Mouse (Mus musculus) CH12.LX (cell line): Measurements from ENCODE around the gene Akap4. TPM values are rescaled to one million over a fixed set of nuclear protein-coding genes. Genes with fewer than 3 reads are reported as not detected.

Source experiments
- DNase-seq: peaks from one replicate; pipeline ENCODE4 v3.0.0-alpha.2; 2013; ENCODE audit errors: extremely low read depth
- H3K27ac ChIP-seq: 2 replicates; pipeline ENCODE4 v1.5.1; 2012; ENCODE audit warnings: low read depth, mild to moderate bottlenecking, control low read depth, moderate library complexity; ENCODE audit not compliant: insufficient read depth
- H3K27me3 ChIP-seq: replicated peaks from 2 replicates; pipeline ENCODE3; 2012; ENCODE audit warnings: inconsistent platforms
- H3K36me3 ChIP-seq, 2 experiments: replicated peaks in 1 of 2; 2 replicates each; pipeline versions ENCODE3 to v1.6.1; 2012; ENCODE audit warnings: inconsistent platforms in 1 of 2, low read length in 1 of 2, mild to moderate bottlenecking in 1 of 2, mixed read lengths in 1 of 2, moderate library complexity in 1 of 2; ENCODE audit not compliant: control insufficient read depth in 1 of 2, insufficient read depth in 1 of 2
- H3K4me1 ChIP-seq, 2 experiments: 2 replicates each; pipeline ENCODE4 v1.6.1; 2012; ENCODE audit warnings: inconsistent platforms in 1 of 2, moderate library complexity in 1 of 2; ENCODE audit not compliant: insufficient read depth in 2 of 2, control insufficient read depth in 1 of 2
- H3K4me2 ChIP-seq: 2 replicates; pipeline ENCODE4 v1.6.1; 2012; ENCODE audit warnings: low read depth, mild to moderate bottlenecking, control low read depth; ENCODE audit not compliant: poor library complexity, insufficient read depth, severe bottlenecking
- H3K4me3 ChIP-seq, 3 experiments: fragments of 150-350 bp in 1 of 3; sonication (generic) in 1 of 3; replicated peaks in 1 of 3; 2 replicates each; pipeline versions ENCODE3 to v1.5.1; 2011 to 2012; ENCODE audit warnings: low read depth in 2 of 3, low read length in 2 of 3, mild to moderate bottlenecking in 2 of 3, moderate library complexity in 2 of 3, control low read depth in 1 of 3, improper control_type of control experiment in 1 of 3, inconsistent platforms in 1 of 3, mixed read lengths in 1 of 3; ENCODE audit not compliant: poor library complexity in 1 of 3
- H3K79me2 ChIP-seq: replicated peaks from 2 replicates; pipeline ENCODE4 v1.6.1; 2012; ENCODE audit warnings: mild to moderate bottlenecking, moderate library complexity; ENCODE audit not compliant: control insufficient read depth, poor library complexity, insufficient read depth, severe bottlenecking; ENCODE audit errors: extremely low read depth
- H3K9ac ChIP-seq: 2 replicates; pipeline ENCODE4 v1.6.1; 2012; ENCODE audit warnings: low read depth, mild to moderate bottlenecking, control low read depth, moderate library complexity; ENCODE audit not compliant: insufficient read depth
- H3K9me3 ChIP-seq: replicated peaks from 2 replicates; pipeline ENCODE3; 2012; ENCODE audit warnings: low read length, inconsistent platforms, mixed read lengths
- CHD1 ChIP-seq: IDR thresholded peaks from 2 replicates; pipeline ENCODE4 v1.6.1; 2012; ENCODE audit warnings: low read depth, low read length, improper control_type of control experiment, inconsistent platforms
- CHD2 ChIP-seq: IDR thresholded peaks from 2 replicates; pipeline ENCODE4 v1.6.1; 2011; ENCODE audit warnings: low read length, improper control_type of control experiment
- CTCF ChIP-seq, 2 experiments: IDR thresholded peaks in 1 of 2; conservative IDR thresholded peaks in 1 of 2; 2 replicates each; pipeline ENCODE4 v1.5.1; 2011 to 2012; ENCODE audit warnings: low read depth in 2 of 2, low read length in 2 of 2, improper control_type of control experiment in 1 of 2, inconsistent platforms in 1 of 2, mild to moderate bottlenecking in 1 of 2, moderate library complexity in 1 of 2
- ELF1 ChIP-seq: IDR thresholded peaks from 2 replicates; pipeline ENCODE4 v1.6.1; 2014; ENCODE audit warnings: low read depth, mild to moderate bottlenecking, inconsistent platforms, low read length, improper control_type of control experiment
- ETS1 ChIP-seq: conservative IDR thresholded peaks from 2 replicates; pipeline ENCODE4 v1.6.1; 2012; ENCODE audit warnings: low read depth, mild to moderate bottlenecking, inconsistent platforms, low read length, improper control_type of control experiment, moderate library complexity
- GABPA ChIP-seq: IDR thresholded peaks from 2 replicates; pipeline ENCODE4 v1.6.1; 2012; ENCODE audit warnings: low read depth, low read length, improper control_type of control experiment, inconsistent platforms; ENCODE audit not compliant: insufficient replicate concordance
- IRF4 ChIP-seq: IDR thresholded peaks from 2 replicates; pipeline ENCODE4 v1.6.1; 2014; ENCODE audit warnings: low read depth, mild to moderate bottlenecking, inconsistent platforms, low read length, improper control_type of control experiment
- JUND ChIP-seq: conservative IDR thresholded peaks from 2 replicates; pipeline ENCODE4 v1.6.1; 2011; ENCODE audit warnings: low read depth, low read length, improper control_type of control experiment
- KAT2A ChIP-seq: IDR thresholded peaks from 2 replicates; pipeline ENCODE4 v1.6.1; 2012; ENCODE audit warnings: low read length, improper control_type of control experiment, inconsistent platforms; ENCODE audit not compliant: insufficient replicate concordance
- MAX ChIP-seq: IDR thresholded peaks from 2 replicates; pipeline ENCODE4 v1.6.1; 2011; ENCODE audit warnings: low read length, improper control_type of control experiment
- MAZ ChIP-seq: IDR thresholded peaks from 2 replicates; pipeline ENCODE4 v1.6.1; 2012; ENCODE audit warnings: low read depth, mild to moderate bottlenecking, inconsistent platforms, low read length, improper control_type of control experiment, moderate library complexity
- MEF2A ChIP-seq: IDR thresholded peaks from 2 replicates; pipeline ENCODE4 v1.6.1; 2014; ENCODE audit warnings: low read depth, mild to moderate bottlenecking, inconsistent platforms, low read length, improper control_type of control experiment, borderline replicate concordance
- MXI1 ChIP-seq: IDR thresholded peaks from 2 replicates; pipeline ENCODE4 v1.6.1; 2011; ENCODE audit warnings: mild to moderate bottlenecking, low read depth, low read length, improper control_type of control experiment
- POLR2AphosphoS2 ChIP-seq: IDR thresholded peaks from 2 replicates; pipeline ENCODE4 v1.6.1; 2011; ENCODE audit warnings: low read depth, low read length, improper control_type of control experiment
- RCOR1 ChIP-seq: conservative IDR thresholded peaks from 2 replicates; pipeline ENCODE4 v1.6.1; 2012; ENCODE audit warnings: low read depth, mild to moderate bottlenecking, inconsistent platforms, low read length, improper control_type of control experiment
- SMC3 ChIP-seq: IDR thresholded peaks from 2 replicates; pipeline ENCODE4 v1.6.1; 2011; ENCODE audit warnings: low read depth, low read length, improper control_type of control experiment
- TBP ChIP-seq: conservative IDR thresholded peaks from 2 replicates; pipeline ENCODE4 v1.6.1; 2011; ENCODE audit warnings: low read depth, low read length, improper control_type of control experiment
- TCF12 ChIP-seq: IDR thresholded peaks from 2 replicates; pipeline ENCODE4 v1.6.1; 2014; ENCODE audit warnings: low read depth, mild to moderate bottlenecking, inconsistent platforms, low read length, improper control_type of control experiment
- UBTF ChIP-seq: IDR thresholded peaks from 2 replicates; pipeline ENCODE4 v1.6.1; 2012; ENCODE audit warnings: low read depth, mild to moderate bottlenecking, inconsistent platforms, low read length, improper control_type of control experiment, moderate library complexity
- USF1 ChIP-seq: IDR thresholded peaks from 2 replicates; pipeline ENCODE4 v1.6.1; 2014; ENCODE audit warnings: low read depth, mild to moderate bottlenecking, inconsistent platforms, low read length, improper control_type of control experiment
- USF2 ChIP-seq: conservative IDR thresholded peaks from 2 replicates; pipeline ENCODE4 v1.6.1; 2011; ENCODE audit warnings: low read depth, low read length, improper control_type of control experiment
- ZC3H11A ChIP-seq: IDR thresholded peaks from 2 replicates; pipeline ENCODE4 v1.6.1; 2012; ENCODE audit warnings: low read depth, mild to moderate bottlenecking, inconsistent platforms, low read length, improper control_type of control experiment
- ZNF384 ChIP-seq: IDR thresholded peaks from 2 replicates; pipeline ENCODE4 v1.6.1; 2012; ENCODE audit warnings: low read depth, low read length, improper control_type of control experiment, inconsistent platforms
- dilution Hi-C: fragments of 300-500 bp; cut with MboI; formaldehyde crosslinking; loops from 2 replicates; pipeline ENCODE4 v1.14.3; 2020; ENCODE audit warnings: low sequenced_read_pairs; ENCODE audit not compliant: extremely low pct_unique_long_range_greater_than_20kb, extremely low pct_ligation_motif_present
- in situ Hi-C: fragments of 300-500 bp; cut with MboI; formaldehyde crosslinking; loops from 3 replicates; pipeline ENCODE4 v1.14.3; 2019; ENCODE audit warnings: low sequenced_read_pairs, low pct_ligation_motif_present, low pct_unique_long_range_greater_than_20kb, mixed read lengths
- polyA plus RNA-seq: library from polyadenylated mRNA; unstranded; fragments of >175 nt; gene quantifications from 2 replicates; pipeline ENCODE4 v1.2.1, GENCODE M21; 2012; ENCODE audit warnings: low read depth; ENCODE audit not compliant: insufficient read length
- total RNA-seq, 2 experiments: library from RNA; depleted of rRNA; stranded (reverse); fragments of 300-350 nt in 1 of 2; fragments of >200 nt in 1 of 2; gene quantifications; 2 replicates each; pipeline ENCODE4 v1.2.3; 2012 to 2014

Gene Akap4
- total RNA-seq (2012; rRNA removed) (not detected in 2 replicates), total RNA-seq (2014; rRNA removed) (not detected in 2 replicates), polyA plus RNA-seq (not detected in 2 replicates)

- Histone ChIP-seq H3K27ac (no peak within 1 kb of the TSS), H3K27me3 (no peaks in the 10 kb centered on the region), H3K9ac (no peak within 1 kb of the TSS), H3K4me1 (no peaks in the 10 kb centered on the region), H3K4me3 (no peak within 1 kb of the TSS), H3K79me2 (no peaks in the 10 kb centered on the region), H3K9me3 (no peaks in the 10 kb centered on the region), H3K36me3 (no peaks in the 10 kb centered on the region)
- dilution Hi-C loops (no loop called here), in situ Hi-C loops (no loop called here)
- DNase-seq = no peak
- TF ChIP-seq USF1 = no peak
- TF ChIP-seq POLR2AphosphoS2 = no peak
- no peak for TF ChIP-seq SMC3
- no peak for TF ChIP-seq MAX
- no peak for TF ChIP-seq CTCF (conservative IDR thresholded peaks at IDR 0.05 in 1 of 2, IDR thresholded peaks at IDR 0.05 in 1 of 2; ENCODE audit: low read depth in 2 of 2, low read length in 2 of 2)
- TF ChIP-seq GABPA = no peak
- no peak for TF ChIP-seq ZC3H11A
- TF ChIP-seq KAT2A = no peak
- no peak for TF ChIP-seq MXI1
- TF ChIP-seq MAZ = no peak
- no peak for TF ChIP-seq UBTF
- no peak for TF ChIP-seq CHD1
- TF ChIP-seq RCOR1 = no peak
- TF ChIP-seq JUND = no peak
- TF ChIP-seq USF2 = no peak
- TF ChIP-seq, all 38 proteins: peak for 0
- no peak within 1 kb of the TSS for H3K4me2 ChIP-seq
These were observed at the start of gene Akap4 for GRCm38 (mm10) chrX:7067219-7067618. Gene Akap4, plus strand, starts transcription at chrX:7067519.

GRCm38 (mm10) chrX:7041519-7041918 lies 25.8 kb upstream of the Akap4 start, which contains the start of gene Ccnb3:
Gene Ccnb3, minus strand, starts transcription at chrX:7041619.
- H3K27me3 ChIP-seq = no peaks in the 10 kb centered on the region
- dilution Hi-C loops = no loop called here
- H3K4me1 ChIP-seq = no peaks in the 10 kb centered on the region
- in situ Hi-C loops = no loop called here
- H3K79me2 ChIP-seq = no peaks in the 10 kb centered on the region
- DNase-seq = no peak
- no peak within 1 kb of the TSS for H3K9ac ChIP-seq
- H3K4me3 ChIP-seq = no peak within 1 kb of the TSS
- TF ChIP-seq MAX (no peak), MEF2A (no peak), CHD2 (no peak), TBP (no peak), UBTF (no peak), ELF1 (no peak), ETS1 (no peak), IRF4 (no peak), TCF12 (no peak), ZNF384 (no peak), USF2 (no peak), JUND (no peak)
- TF ChIP-seq, all 38 proteins: peak for 0
- H3K9me3 ChIP-seq = no peaks in the 10 kb centered on the region
- no peak within 1 kb of the TSS for H3K4me2 ChIP-seq
- H3K27ac ChIP-seq = no peak within 1 kb of the TSS
- H3K36me3 ChIP-seq = no peaks in the 10 kb centered on the region
